Mouse (Mus musculus) erythroblast, embryonic 14.5 days (primary cell): ENCODE data around the gene Isyna1.

ENCODE experiments used
- GATA1 ChIP-seq: IDR thresholded peaks from 2 replicates; pipeline ENCODE4 v1.6.1; 2012; ENCODE audit warnings: low read length, inconsistent platforms, mixed read lengths
- TAL1 ChIP-seq: IDR thresholded peaks from 3 replicates; pipeline ENCODE4 v1.6.1; 2012; ENCODE audit warnings: low read length, inconsistent platforms, mixed read lengths

GRCm38 (mm10) chr8:70625104-70625503 is 30.9 kb downstream of the Isyna1 start:
- TF ChIP-seq GATA1 = no peak
- TF ChIP-seq TAL1 = no peak
